Mouse (Mus musculus): ENCODE results near the gene Slc39a11.
"Not testable (repeated sequence)": the region's sequence is repeated elsewhere in the genome, so short reads cannot be mapped to it uniquely, and the experiment has no call there.

Slc39a11 gene

DNA sequence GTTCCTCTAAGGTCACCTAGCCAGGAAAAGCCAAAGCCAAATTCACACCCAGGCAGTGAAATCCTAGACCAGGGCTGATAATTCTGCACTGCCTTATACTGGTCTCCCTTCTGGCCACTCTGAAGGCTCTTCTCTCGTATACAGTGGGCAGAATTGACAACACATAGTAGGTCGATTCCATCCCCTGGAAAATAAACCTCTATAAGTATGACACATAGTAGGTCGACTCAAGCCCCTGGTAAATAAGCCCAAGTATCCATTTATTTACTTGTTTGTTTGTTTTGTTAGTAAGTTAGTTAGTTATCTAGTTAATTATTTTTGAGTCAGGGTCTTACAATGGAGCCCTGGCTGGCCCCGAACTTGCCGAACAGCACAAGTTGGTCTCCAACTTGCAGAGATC, 54.7 kb downstream of the Slc39a11 start:
- no peak for DNase-seq (ENCODE audit: low spot score)

DNA sequence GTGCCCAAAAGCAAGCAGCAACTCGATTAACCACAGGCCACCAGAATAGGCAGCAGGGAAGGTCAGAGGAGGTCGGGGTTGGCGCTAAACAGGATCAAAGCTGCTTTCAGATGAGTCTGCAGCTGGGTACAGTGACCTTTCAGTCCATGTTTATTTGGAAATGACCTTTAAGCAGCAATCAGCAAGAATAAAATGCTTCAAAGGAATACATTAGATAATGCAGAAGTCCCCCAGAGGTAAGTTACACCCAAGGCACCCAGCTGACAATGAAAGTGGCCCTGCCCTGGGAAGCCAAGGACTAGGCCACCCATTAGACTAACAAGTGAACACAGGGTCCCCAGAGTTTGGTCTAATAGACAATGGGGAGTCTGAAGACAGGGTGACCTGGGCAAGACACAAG, 60.9 kb downstream of the Slc39a11 start:
- no peak for DNase-seq (ENCODE audit: low spot score)

DNA sequence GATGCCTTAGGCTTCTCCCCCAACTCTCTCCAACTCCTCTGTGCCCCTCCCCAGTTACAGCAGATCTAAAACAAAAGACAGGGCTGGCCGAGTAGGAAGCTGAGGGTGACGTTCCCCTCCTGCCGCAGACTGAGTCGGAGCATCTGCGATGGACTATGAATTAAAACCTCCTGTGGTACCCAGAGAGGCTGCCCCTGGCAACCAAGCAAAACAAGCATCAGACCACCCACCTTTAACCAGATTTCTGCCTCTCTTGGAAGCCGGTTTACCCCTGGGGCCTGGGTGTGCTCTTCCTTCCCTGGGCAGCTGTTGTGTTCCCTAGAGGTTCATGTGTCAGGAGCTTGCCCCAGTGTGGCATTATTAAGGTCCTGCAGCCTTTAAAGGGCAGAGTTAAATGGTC, 63.5 kb downstream of the Slc39a11 start:
- no peak for DNase-seq (ENCODE audit: low spot score)

DNA sequence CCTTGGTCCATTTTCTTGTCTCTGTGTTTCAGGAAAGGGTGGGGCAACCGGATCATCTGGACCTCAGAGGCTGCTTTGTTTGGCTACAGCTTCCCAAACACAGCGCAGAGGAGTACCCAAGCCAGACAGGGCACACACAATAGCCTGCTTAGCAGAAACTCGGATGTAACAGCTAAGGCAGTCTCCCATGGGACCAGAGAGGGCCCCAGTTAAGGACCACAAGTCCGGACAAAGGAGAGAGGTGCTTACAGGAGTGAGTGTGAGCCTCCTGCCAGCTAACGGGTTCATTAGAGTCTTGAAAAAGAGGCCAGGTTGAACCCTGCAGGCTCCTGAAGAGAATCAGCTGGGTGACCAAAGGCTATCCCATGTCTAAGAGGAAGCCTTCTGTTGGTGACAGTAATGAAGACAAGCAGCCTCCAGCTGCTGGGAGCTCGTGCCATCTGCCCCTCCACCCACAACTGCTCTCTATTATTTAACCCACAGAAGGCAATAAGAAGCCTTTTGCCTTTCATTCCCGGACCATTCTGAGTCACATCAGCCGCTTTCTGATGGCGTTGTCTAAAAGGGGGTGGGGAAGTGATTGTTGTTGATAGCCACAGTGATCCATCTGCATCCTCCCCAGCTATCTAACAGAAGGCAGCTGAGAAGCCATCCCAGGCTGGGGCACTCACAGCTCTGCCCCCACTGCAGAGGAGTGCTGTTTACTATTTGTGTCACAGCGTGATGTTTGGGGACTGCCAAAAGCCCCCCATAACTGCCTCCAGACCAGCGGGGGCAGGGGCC, 65.8 kb downstream of the Slc39a11 start:
- DNase-seq (ENCODE audit: low spot score) = no peak

DNA sequence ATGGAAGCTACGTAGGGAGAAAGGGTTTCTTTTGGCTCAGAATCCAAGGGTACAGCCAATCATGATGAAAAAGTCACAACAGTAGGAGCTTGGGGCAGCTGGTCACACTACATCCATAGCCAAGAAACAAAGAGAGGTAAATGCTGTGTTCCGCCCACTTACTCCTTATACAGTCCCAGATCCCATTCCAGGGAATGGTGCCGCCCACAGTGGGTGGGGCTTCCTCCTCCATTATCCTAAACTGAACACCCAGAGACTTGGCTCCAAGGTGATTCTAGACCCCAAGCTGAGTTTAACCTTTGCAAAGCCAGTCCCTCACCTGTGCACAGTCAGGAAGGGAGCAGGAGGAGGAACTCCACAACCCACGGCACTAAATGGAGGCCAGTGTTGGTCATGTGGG, 72.7 kb downstream of the Slc39a11 start:
- no peak for DNase-seq (ENCODE audit: low spot score)

DNA sequence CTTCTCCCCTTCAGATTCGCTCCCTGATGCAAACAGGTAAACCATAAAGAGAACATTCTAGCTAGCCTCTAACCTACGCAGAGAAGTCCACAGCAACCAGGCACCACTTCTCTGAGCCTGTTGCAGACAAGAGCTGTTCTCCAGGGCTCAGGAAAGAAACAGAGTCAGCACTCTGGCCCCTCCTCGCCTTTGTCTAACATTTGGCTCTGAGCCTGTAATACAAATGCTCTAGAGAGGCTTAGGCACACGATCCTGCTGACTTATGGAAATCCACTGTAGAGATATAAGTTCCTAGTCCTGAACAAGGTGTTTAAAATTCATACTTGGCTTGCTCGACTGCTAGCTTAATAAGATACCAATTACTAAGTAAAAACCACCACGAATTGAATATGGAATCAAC, 77.2 kb downstream of the Slc39a11 start:
- DNase-seq (ENCODE audit: low spot score) = no peak

DNA sequence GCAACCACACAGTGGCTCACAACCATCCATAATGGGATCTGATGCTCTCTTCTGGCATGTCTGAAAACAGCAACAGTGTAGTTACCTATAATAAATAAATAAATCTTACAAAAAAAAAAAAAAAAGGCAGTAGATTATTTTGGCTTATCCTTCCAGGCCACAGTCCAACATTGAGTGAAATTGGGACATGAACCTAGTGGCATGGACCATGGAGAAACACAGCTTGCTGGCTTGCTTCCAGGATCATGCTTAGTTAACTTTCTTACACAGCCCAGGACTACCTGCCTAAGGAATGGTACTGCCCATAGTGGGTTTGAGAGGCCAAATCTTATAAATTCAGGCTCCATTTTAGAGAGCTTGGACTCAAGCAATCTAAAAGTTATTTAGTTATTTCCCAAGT, 78.3 kb downstream of the Slc39a11 start:
- DNase-seq (ENCODE audit: low spot score) = no peak

DNA sequence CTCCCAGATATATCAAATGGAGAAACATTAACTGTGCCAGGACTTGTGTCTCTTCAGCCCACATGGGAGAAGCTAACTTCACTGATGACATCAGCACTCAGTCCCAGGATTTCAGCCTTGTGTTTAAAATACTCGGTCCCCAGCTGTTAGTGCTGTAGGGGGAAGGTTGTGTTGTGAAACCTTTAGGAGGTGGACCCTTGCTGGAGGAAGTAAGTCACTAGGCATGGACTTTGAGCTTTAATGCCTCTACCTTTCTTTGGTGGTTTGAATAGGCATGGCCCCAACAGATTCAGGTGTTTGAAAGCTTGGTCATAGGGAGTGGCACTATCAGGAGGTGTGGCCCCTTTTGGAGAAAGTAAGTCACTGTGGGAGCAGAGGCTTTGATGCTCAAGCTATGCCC, 80.9 kb downstream of the Slc39a11 start:
- DNase-seq (ENCODE audit: low spot score) = no peak

DNA sequence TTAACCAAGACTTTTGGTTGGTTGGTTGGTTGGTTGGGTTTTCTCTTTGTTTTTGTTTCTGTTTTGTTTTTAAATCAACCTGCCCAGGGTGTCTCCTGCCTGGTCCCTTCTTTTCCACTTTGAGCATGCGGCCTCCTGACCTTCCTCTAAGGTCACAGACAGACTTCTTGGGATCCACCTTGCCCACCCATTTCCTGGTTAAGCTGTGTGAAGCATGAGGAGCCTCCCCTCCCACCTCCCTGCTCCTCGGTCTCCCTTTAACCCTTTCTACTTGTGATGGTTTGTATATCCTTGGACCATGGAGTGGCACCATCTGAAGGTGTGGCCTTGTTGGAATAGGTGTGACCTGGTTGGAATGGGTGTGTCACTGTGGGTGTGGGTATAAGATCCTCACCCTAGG, 82.0 kb downstream of the Slc39a11 start:
- not testable (repeated sequence) for DNase-seq (ENCODE audit: low spot score)

DNA sequence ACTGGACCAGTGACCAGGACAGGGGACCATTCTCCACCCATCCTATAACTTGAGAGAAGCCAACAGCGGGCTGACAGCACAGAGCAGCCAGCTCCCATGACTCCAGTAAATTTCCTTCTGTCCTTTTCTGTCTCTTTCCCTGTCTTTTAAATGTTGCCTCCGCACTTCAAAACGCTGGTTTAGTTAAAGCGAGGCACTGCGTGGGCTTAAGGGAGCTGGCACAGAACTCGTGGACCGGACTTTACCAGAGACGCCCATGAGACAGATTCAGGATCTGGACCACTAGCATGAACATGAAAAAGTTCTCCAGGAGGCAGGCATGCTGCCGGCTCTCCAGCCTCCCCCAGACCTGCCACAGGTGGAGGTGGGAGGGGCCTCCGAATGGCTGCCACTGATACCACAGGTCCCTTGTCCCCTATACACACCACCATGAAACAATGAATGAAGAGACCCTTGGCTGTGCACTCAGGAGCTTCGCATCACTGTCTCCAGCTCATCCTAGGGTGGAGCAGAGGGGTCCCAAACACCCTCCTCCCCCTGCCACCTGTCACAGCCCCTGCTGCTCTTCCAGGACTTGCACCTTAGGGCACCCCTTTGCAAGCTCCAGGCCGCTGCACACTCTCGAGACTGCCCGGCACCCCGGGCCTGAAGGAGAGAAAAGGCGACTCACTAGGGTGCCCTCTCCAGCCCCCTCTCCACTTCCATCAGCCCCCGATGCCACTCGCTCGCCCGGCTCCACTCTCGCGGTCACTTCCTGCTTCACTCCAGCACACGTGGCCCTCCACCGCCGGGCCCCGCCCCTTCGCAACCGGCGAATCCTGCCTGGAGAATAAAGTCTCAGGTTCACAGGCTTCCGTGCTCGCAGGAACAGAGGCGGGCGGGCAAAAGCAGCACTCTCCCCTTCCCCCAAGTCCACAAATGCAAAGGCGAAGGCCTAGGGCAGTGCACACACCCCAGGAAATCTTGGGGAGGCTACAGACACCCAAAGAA, 84.6 kb downstream of the Slc39a11 start:
- DNase-seq (ENCODE audit: low spot score) = peak; percentile 81

DNA sequence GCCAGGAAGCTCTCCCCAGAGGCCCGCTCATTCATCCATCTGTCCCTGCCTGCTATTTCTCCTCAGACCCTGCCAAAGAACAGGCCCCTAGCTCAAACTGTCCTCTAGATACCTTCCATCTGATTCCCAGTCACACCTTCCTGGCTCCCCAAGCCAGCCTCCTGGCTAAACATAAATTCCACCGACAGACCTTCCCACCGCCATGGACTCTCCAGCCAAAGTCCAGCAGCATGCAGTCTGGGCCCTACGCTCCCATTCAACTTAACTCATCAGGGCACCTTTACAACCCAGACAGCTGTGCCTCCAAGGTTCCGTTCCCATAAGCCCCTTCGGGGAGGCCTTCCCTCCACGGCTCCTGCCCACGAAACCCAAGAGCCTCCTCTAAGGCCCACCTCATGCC, 87.6 kb downstream of the Slc39a11 start:
- no peak for DNase-seq (ENCODE audit: low spot score)

DNA sequence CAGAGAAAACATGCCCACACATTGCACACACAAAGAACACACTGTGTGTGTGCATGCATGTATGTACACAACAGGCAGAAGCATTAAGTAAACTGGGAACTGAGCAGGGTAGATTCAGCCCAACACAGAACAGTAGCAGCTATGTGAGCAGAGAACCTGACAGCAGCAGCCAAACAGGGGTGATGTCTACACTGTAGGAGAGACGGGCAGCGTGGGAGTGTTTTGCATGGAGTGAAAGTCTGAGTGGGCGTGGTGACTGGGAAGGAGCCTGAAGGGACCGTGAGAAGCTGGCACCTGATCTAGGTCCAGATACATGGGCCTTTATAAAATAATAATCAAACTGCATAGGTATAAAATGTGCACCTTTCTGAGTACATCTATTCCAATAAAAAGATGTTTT, 89.7 kb downstream of the Slc39a11 start:
- DNase-seq (ENCODE audit: low spot score) = no peak

DNA sequence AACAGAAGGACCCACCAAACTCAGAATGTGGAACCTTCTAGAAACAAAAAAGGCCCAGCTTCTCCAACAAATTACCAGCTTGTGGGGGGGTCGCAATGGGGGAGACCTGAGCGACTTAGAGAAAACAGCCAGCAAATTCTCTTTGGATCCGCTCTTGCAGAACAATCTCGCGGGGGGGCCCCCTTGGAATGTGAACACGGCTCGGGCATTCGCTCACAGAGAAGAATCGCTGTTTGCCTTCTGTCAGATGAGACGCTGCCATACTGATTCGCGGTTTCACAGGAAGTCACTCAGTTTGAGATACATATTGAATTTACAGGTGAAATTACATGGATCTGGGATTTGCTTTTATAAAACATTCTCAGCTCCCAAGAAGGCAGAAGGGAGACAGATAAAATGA, 91.4 kb downstream of the Slc39a11 start:
- DNase-seq (ENCODE audit: low spot score) = no peak

DNA sequence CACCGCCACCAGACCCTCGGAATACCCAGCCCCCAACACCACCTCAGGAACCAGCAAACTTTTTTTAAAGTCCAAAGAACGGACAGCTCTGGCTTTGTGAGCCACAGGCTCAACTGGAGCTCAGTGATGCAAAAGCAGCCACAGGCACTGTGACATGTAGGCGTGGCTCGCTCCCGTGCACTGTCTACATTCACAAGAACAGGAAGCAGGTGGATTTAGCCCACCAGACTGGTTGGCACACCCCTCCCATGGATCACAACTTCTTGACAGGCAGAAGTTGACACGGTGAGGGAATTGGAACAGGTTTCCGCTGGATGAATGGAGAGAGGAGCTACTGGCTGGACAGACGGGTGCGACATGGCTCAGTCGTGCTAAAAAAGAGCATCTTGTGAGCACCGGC, 93.7 kb downstream of the Slc39a11 start:
- no peak for DNase-seq (ENCODE audit: low spot score)

DNA sequence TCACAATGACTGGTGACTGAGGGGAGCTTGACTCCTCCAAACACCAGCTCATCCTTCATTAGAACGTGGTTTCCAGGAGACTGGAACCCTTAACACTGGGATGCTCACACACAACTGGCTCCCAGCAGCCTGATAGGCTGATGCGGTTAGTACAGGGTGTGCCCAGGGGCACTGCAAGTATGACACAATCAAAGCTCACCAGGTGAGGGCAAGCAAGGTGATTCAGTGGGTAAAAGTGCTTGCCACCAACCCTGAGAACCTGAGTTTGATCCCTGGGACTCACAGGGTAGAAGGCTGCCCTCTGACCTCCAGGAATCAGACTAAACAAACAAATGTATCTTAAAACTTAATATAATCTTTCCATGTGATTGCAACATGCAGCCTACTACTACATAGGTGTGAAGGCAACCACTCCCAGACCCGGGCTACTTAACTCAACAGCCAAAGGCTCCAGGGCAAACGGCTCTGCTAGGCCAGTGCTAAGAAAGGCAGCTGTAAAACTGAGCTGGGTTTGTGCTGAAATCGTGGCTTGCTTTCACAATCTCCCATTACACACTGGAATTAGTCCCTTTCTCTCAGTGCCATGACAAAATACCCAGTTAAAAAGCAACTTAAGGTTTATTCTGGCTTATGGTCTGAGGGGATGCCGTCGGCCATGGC, 95.0 kb downstream of the Slc39a11 start:
- DNase-seq (ENCODE audit: low spot score) = no peak

DNA sequence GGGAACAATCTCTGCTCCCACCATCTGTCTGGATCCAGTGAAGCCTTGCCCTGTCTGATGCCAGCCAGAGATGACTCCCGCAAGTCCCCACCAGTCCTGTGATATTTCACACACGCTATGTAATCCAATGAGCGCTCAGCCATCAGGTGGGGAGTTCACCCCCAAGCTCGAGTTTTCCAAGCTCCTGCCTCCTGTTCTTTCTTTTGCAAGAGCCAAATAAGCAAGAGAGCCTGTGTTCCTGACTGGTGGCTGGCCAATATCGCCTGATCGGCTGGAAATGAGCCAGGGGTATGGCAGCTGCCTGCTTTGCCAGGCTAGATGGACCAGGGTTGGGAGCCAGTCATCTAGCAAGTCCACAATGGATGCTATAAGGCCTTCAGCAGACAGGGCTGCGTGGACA, 95.7 kb downstream of the Slc39a11 start:
- peak; percentile 29 for DNase-seq (ENCODE audit: low spot score)

DNA sequence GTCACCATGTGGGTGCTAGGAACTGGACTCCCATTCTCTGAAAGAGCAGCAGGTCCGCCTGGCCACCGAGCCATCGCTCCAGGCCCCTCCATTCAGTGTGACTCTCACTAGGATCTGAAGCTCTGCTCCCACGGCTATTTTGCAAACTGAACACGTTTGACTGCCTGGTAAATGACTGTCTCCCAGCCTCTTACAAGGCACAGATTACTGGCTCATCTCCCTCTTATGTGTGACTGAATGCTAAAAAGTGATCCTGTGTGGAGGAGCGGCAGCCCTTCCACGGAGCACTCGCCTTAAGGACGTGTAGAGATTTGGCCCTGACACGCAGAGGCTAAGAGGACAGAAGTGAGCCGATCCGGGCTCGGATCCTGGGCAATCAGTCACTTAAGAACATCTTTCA, 96.3 kb downstream of the Slc39a11 start:
- DNase-seq (ENCODE audit: low spot score) = no peak

DNA sequence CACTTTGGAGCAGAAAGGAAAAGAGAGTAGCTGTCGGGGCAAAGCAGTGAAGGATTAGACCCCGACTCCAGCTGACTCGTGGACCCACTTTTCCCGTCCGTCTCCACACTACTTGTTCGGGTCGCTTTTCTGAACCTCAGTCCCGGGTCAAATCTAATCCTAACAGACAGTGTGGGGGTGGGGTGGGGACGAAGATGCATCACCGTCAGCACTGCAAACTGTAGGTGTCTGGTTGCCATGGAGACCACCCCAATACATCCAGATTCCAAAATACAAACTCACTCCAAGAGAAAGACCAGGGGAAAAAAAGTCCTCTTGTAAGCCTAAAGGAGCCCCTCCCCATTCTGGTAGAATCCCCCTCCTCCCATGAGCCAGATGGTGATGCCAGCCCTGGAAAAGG, 97.3 kb downstream of the Slc39a11 start:
- DNase-seq (ENCODE audit: low spot score) = no peak

DNA sequence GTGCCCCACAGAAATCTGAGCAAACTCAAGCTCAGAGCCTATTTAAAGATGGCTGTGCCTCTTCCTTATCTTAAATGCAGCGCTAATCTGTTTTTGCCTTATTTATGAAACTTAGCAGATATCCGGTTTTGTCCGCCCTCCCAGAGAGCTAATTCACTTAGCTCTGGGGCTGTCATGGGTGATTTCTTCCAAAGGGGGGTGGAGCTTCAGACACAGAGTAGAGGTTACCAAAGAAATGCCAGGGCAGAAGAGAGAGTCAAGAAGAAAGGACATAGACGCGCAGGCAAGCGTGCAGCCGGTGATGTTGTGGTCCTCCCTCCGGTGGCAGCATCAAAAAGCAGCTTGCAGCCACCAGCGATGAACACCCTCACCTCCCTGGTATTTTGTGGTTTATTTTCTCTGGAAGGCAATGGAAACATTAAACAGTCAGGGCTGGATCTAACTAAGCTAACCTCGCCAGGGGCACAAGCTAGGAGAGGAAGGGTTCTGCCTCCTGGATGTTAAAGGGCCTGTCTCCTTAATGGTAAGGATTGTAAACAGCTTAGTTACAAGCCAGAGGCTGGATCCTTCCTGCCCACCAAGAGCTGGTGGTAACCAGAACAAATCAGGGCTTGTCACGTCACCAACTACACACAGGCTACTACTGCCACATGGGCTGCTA, 103.5 kb downstream of the Slc39a11 start:
- no peak for DNase-seq (ENCODE audit: low spot score)

DNA sequence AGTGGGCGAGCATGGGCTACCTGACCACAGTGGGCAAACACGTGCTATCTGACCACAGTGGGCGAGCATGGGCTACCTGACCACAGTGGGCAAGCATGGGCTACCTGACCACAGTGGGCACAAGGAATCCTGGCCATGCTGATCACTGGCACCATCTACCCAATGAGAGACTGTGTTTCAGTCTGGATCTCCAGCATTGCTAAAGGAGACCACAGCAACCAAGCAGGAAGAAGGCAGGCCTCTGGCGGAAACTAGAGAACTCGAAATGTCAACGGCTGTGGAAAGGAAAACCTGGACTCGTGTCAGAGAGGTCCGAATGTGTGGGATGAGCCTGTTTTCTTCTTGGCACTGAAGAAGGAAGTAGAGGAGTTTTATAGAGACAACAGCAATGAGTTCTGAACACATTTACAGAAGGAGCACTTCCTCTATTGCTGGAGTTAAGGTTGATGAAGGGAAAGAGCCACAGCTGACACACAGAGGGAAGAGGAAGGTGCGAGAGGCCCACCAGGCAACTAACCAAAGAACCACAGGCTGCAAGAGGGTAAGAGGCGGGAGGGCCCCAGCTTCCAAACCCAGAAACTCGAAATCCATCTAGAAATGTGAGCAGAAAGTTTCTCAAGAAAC, 105.8 kb downstream of the Slc39a11 start:
- DNase-seq (ENCODE audit: low spot score) = no peak

DNA sequence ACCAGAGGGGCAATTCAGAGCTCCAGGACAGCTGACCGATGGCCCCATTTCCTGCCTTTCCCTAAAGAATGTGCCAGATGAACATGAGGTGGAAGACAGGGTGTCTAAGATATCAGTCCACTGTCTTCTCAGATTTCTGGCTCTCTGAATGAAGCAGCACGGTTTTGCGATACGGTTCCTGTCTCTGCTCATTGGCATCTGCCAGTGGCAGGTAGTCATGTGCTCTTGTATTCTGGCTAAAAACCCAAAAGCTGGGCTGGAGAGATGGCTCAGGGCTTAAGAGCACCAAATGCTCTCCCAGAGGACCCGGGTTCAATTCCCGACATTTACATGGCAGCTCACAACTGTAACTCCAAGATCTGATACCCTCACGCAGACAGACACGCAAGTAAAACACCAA, 108.8 kb downstream of the Slc39a11 start:
- DNase-seq (ENCODE audit: low spot score) = no peak

Data from urinary bladder, postnatal 14 days (tissue).